Mouse (Mus musculus): ENCODE results near the gene Actrt2. TPM values are rescaled to one million over a fixed set of nuclear protein-coding genes. Genes with fewer than 3 reads are reported as not detected.
A peak's percentile ranks its signal among the peaks of the same experiment; 100 is the strongest.

Gene Actrt2
- polyA plus RNA-seq, 1 experiment from 2014 or later = not detected

- DNase-seq (ENCODE audit: low spot score) = peak; percentile 39
- Histone ChIP-seq H3K27me3 (ENCODE audit: insufficient read depth, poor library complexity, severe bottlenecking) (peaks cover 99% of the 10 kb centered on the region), H3K27ac (peak overlapping the region; percentile 62; the same call in 1 of the 2 replicates), H3K36me3 (no peaks in the 10 kb centered on the region), H3K9me3 (no peaks in the 10 kb centered on the region), H3K4me3 (peak overlapping the region; percentile 75), H3K4me1 (replicated peaks) (peaks cover 75% of the 10 kb centered on the region)
- WGBS = 26% methylated on average over 14 of the region's 14 CpGs
These were observed 34.6 kb downstream of the Actrt2 start for GRCm38 (mm10) chr4:154632800-154633764.

DNA sequence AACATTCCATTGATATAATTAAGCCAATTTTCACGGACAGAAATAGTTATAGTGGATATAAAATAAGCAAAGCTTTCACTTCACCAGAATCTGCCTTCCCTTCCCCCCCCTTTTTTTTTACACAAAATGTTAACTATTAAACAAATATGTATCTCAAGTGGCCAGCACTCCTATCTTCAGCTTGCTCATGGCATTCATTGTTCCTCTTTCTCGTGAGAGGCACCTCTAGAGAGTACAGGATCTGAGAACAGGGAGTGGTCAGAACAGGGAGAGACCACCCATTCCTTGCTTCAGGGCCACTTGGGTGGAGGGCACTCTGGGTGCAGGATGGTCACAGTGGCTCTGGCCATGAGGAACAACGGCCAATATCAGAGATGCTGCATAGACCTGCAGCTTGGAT lies 36.9 kb downstream of the Actrt2 start:
- peaks cover 100% of the 10 kb centered on the region for H3K27me3 ChIP-seq (ENCODE audit: insufficient read depth, poor library complexity, severe bottlenecking)
- DNase-seq (ENCODE audit: low spot score) = no peak
- no peak overlapping the region for H3K27ac ChIP-seq
- peaks cover 73% of the 10 kb centered on the region for H3K4me1 ChIP-seq (replicated peaks)
- no peaks in the 10 kb centered on the region for H3K9me3 ChIP-seq
- 60% methylated on average over 3 of the region's 3 CpGs for WGBS
- H3K36me3 ChIP-seq = no peaks in the 10 kb centered on the region
- H3K4me3 ChIP-seq = no peak overlapping the region

- H3K9me3 ChIP-seq = no peaks in the 10 kb centered on the region
- H3K4me3 ChIP-seq = no peak overlapping the region
- H3K27me3 ChIP-seq (ENCODE audit: insufficient read depth, poor library complexity, severe bottlenecking) = peaks cover 100% of the 10 kb centered on the region
- H3K27ac ChIP-seq = no peak overlapping the region
- DNase-seq (ENCODE audit: low spot score) = no peak
- H3K36me3 ChIP-seq = no peaks in the 10 kb centered on the region
- WGBS = 86% methylated on average over 5 of the region's 5 CpGs
- H3K4me1 ChIP-seq (replicated peaks) = peaks cover 60% of the 10 kb centered on the region
These were observed 40.1 kb downstream of the Actrt2 start for GRCm38 (mm10) chr4:154627419-154628142.

DNA sequence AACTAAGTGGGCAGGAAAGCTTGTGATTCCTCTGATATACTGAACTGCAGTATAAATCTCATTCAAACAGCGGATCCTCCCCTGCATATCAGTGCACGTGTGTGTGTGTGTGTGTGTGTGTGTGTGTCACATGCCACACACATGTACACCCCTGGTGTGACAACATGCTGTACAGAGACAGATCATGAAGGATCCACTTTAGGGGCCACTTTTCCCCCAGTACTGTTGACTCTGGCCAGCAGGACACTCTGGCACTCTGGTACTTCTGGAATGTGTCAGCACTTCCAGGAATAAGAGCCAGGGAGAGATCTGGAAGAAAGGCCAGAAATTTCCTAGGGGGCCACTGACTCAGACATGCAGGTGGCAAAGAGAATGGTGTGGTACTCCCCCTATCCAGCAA lies 41.4 kb downstream of the Actrt2 start:
- peaks cover 99% of the 10 kb centered on the region for H3K27me3 ChIP-seq (ENCODE audit: insufficient read depth, poor library complexity, severe bottlenecking)
- WGBS = 92% methylated on average over 2 of the region's 2 CpGs
- peaks cover 65% of the 10 kb centered on the region for H3K4me1 ChIP-seq (replicated peaks)
- H3K27ac ChIP-seq = no peak overlapping the region
- no peak overlapping the region for H3K4me3 ChIP-seq
- no peaks in the 10 kb centered on the region for H3K9me3 ChIP-seq
- DNase-seq (ENCODE audit: low spot score) = no peak
- no peaks in the 10 kb centered on the region for H3K36me3 ChIP-seq

DNA sequence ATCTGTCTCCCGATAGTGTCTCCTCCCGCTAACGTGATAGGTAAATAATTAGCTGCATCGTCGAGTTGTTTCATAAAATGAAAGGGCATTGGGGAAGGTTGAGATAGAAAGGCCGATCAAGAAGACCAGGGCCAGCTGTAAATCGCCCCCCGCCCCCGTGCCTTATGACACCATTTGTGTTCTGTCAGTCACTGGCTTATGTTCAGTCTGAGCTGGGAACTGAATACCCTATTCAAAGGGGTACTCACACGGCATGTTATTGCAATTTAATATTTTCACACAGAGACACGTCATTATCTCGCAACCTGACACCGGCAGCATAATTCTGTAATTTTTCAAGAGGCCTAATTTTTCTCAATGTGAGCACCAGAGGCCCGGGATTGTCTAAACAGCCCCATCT lies 42.0 kb downstream of the Actrt2 start:
- Histone ChIP-seq H3K4me3 (no peak overlapping the region), H3K9me3 (no peaks in the 10 kb centered on the region), H3K27ac (no peak overlapping the region), H3K4me1 (replicated peaks) (peaks cover 65% of the 10 kb centered on the region), H3K36me3 (no peaks in the 10 kb centered on the region), H3K27me3 (ENCODE audit: insufficient read depth, poor library complexity, severe bottlenecking) (peaks cover 99% of the 10 kb centered on the region)
- no peak for DNase-seq (ENCODE audit: low spot score)
- WGBS = 68% methylated on average over 14 of the region's 14 CpGs

GRCm38 (mm10) chr4:154623241-154623640 lies 44.4 kb downstream of the Actrt2 start:
- Histone ChIP-seq H3K36me3 (no peaks in the 10 kb centered on the region), H3K9me3 (no peaks in the 10 kb centered on the region), H3K27me3 (ENCODE audit: insufficient read depth, poor library complexity, severe bottlenecking) (peaks cover 93% of the 10 kb centered on the region), H3K27ac (no peak overlapping the region), H3K4me3 (no peak overlapping the region), H3K4me1 (replicated peaks) (peaks cover 65% of the 10 kb centered on the region)
- DNase-seq (ENCODE audit: low spot score) = no peak
- WGBS = 86% methylated on average over 3 of the region's 3 CpGs

DNA sequence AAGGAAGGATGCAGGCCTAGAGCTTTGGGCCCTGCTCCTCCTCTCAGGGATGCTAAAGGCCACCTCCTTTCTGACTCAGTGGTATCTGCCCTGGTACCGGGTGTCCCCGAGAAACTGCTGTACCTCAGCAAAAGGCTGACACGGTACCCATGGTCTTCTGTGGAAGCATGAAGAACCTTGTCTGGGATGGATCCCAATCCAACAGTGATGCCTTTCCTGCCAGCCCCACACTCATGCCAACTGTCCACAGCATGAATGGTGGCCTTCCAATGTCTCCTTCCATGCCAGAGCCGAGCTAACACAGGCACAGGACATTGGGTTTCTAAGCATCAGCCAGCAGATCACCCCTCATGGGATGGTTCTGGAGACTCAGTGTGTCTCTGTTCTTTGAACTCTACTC lies 45.1 kb downstream of the Actrt2 start:
- peaks cover 92% of the 10 kb centered on the region for H3K27me3 ChIP-seq (ENCODE audit: insufficient read depth, poor library complexity, severe bottlenecking)
- H3K4me1 ChIP-seq (replicated peaks) = peaks cover 68% of the 10 kb centered on the region
- H3K27ac ChIP-seq = no peak overlapping the region
- no peak for DNase-seq (ENCODE audit: low spot score)
- no peaks in the 10 kb centered on the region for H3K36me3 ChIP-seq
- no peak overlapping the region for H3K4me3 ChIP-seq
- no peaks in the 10 kb centered on the region for H3K9me3 ChIP-seq
- 94% methylated on average over 4 of the region's 4 CpGs for WGBS

Other genes starting within 250 kb of the Actrt2 start
- 15.3 and 23.5 TPM in 2 replicates for gene Prdm16, start 31.0 kb downstream of the Actrt2 start, polyA plus RNA-seq (2016; fragmentation: Nextera tagmentation; extraction: Ambion mirVana)
- gene Ttc34, start 169.6 kb upstream of the Actrt2 start, polyA plus RNA-seq (2016; fragmentation: Nextera tagmentation; extraction: Ambion mirVana) = 0.65 and 0.68 TPM in 2 replicates
- 0.31 and 0.68 TPM in 2 replicates for gene Mmel1, start 201.7 kb upstream of the Actrt2 start, polyA plus RNA-seq (2016; fragmentation: Nextera tagmentation; extraction: Ambion mirVana)
- 47.4 and 51.5 TPM in 2 replicates for gene Fam213b, start 231.3 kb upstream of the Actrt2 start, polyA plus RNA-seq (2016; fragmentation: Nextera tagmentation; extraction: Ambion mirVana)